Mouse (Mus musculus) G1E-ER4 (cell line): ENCODE measurements around the gene Kcnab3. TPM values are rescaled to one million over a fixed set of nuclear protein-coding genes. Genes with fewer than 3 reads are reported as not detected.

ENCODE experiments used
- GATA1 ChIP-seq: IDR thresholded peaks from one replicate; pipeline ENCODE4 v1.8.0; 2012; ENCODE audit warnings: low read length, inconsistent platforms
- polyA plus RNA-seq: library from polyadenylated mRNA; stranded (reverse); fragments of >175 nt; gene quantifications from 2 replicates; pipeline ENCODE4 v1.2.3, GENCODE M21; 2012

Kcnab3 gene
- polyA plus RNA-seq, 1 experiment, result 2.7 TPM

- no peak for TF ChIP-seq GATA1
Observed at GRCm38 (mm10) chr11:69364910-69365309, 38.9 kb downstream of the Kcnab3 start.

DNA sequence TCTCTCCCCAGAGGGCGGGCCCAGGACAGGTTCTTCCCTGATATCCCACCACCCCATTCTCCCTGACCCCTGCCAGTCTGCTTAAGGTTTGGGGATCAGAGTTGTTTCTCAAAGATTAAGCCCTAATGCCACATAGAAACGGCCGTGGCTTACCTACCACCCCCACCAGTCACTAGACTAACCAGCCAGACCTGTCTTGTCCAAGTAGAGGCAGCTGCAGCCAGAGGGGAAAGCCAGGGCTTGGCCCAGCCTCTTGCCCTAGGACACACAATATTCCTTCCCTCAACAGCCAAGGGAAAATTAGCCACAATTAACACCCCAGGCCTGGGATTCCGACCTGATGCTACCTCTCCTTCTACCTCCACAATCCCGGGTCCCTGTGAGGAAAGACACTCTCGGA lies 39.7 kb downstream of the Kcnab3 start:
- TF ChIP-seq GATA1, result no peak

GRCm38 (mm10) chr11:69366157-69366854 lies 40.2 kb downstream of the Kcnab3 start:
- no peak for TF ChIP-seq GATA1

GRCm38 (mm10) chr11:69366855-69367615 lies 41.0 kb downstream of the Kcnab3 start:
- TF ChIP-seq GATA1, result no peak

GRCm38 (mm10) chr11:69367616-69368355 lies 41.7 kb downstream of the Kcnab3 start:
- no peak for TF ChIP-seq GATA1

DNA sequence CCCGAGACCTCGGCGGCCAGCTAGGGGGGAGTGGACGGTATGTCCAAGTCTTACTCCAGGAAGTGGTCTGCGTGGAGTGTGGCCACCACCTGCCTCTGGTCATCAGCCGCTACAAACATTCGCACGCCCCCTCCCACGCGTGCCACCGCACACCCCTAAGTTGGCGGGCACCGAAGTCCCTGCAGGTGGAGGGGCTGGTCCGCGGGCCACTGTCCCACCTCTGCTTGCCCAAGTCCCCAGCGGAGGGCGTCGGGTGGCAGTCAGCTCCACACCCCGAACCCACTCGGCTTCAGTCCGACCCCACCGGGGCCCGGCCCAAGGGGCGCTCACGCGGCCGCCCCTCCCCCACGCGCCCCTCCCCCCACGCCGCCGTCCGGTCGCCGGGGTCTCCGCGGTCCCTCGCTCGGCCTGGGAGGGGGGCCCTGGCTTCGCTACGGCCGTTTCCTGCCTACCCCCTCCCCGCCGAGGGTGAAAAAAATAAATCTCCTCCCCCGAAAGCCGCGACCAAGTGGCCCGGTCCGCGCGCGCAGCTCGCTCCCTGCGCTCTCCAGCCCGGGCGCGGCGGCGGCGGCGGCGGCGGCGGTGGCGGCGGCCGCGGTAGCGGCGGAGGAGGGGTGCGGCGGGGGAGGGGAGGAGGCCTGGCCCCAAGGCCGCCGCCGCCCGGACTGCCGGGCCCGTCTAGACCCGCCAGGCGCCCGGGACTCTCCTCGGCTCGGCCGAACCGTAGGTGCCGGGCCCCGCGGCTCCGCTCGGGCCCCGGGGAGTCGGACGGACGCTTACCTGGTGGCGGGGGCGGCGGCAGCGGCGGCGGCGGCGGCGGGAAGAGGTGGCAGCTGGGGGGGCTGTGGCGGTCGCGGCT lies 42.5 kb downstream of the Kcnab3 start:
- no peak for TF ChIP-seq GATA1

DNA sequence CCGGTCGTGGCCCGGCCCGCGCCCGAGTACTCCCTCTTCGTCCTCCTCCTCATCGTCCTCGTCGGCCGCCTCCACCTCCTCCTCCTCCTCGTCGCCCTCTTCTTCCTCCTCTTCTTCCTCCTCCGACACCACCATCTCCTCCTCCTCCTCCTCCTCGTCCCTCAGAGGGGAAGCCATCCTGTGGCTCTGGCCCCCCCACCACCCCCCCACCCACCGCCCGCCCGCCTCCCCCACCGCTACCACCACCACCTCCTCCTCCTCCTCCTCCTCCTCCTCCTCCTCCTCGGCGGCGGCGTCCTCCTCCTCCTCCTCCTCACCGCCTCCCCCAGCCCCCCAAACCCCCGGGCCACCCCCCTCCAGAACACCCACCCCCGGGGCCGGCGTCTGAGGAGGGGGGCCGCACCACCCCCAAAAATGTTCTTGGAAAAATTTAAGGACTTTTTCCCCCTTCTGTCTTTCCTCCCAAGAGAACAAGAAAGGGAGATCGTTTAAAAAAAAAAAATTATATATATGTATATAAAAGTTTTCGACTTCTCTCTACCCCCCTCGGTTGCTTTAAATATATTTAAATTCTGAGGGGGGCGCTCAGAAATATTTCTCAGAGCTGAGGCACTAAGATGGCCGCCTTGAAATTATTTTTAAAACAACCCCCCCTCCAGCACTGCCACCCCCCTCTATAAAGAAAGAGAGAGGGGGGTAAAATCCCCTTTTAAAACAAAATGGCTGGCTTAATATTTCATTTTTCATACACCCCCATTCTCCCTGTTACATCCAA lies 43.3 kb downstream of the Kcnab3 start, which contains the start of gene Chd3:
Gene Chd3, minus strand, starts transcription at position 192 of the 775 bp plus-strand sequence.
- no peak for TF ChIP-seq GATA1

GRCm38 (mm10) chr11:69369990-69370816 lies 44.1 kb downstream of the Kcnab3 start:
- no peak for TF ChIP-seq GATA1

DNA sequence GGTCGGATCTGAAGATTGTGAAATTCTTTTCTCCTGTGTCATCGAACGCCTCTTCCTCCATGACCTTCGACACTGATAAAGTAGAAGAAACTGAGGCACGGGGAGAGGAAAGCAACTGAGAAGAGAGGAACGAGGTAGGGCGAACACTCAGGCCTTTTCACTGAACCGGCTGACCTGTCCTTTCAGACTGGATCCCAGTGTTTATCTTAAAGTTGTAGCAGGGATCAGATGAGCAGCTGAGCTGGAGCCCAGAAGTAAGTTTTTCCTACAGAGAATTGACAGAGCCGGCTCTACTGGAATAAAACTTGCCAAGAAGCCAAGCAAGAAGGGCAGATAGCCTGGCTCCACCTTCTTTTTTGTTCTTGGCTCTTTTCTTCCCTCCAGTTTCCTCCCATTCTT lies 44.8 kb downstream of the Kcnab3 start:
- no peak for TF ChIP-seq GATA1

- TF ChIP-seq GATA1, result no peak
Observed at GRCm38 (mm10) chr11:69371601-69372000, 45.5 kb downstream of the Kcnab3 start.

DNA sequence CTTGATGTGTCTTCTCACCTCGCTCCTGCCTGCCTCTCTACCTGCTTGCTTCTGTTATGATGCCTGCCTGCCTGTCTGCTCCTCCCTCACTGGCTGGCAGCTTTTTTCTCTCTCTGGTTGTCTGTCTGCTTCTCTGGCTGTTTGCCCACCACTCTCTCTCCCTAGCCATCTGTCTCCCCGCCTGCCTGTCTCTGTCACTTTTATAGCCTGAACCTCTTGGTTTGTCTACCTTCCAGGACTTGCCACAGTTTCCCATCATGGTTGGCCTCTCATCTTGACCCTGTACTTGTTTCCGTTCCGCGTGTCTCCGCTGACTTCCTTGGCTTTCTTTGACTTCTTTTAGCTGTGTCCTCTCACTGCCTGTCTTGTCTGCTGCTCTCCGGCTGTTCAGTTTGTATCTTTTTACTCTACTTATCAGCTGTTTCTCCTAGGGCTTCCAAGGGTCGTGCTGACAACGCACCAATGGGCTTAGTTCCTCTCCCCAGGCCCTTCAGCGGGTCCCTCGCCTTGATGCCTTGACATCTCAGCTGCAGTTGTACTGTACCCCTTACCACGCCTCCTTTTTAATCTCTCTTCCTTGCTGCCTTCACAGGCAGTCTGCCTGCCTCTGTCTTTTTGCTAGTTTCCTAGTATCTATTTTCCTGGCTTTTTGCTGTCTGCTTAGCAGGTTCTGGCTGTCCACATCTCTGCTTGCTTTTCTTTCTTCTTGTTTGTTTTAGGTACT lies 46.2 kb downstream of the Kcnab3 start:
- no peak for TF ChIP-seq GATA1

GRCm38 (mm10) chr11:69372780-69373170 lies 46.7 kb downstream of the Kcnab3 start:
- no peak for TF ChIP-seq GATA1
